Mouse (Mus musculus) limb, embryonic 14.5 days (tissue): ENCODE data around the gene Zc3h6. TPM values are rescaled to one million over a fixed set of nuclear protein-coding genes. Genes with fewer than 3 reads are reported as not detected.

ENCODE experiments used
- ATAC-seq: fragments of 200-750 bp; cut with Nextera tagmentation; 2 replicates; pipeline ENCODE4 v1.8.0; 2017; ENCODE audit warnings: low read depth, moderate number of reproducible peaks, moderate TSS enrichment; ENCODE audit not compliant: low FRiP score
- DNase-seq: peaks from one replicate; pipeline ENCODE4 v3.0.0-alpha.2; 2015; ENCODE audit warnings: low spot score
- H3K27ac ChIP-seq: fragments of 300-500 bp; sonication (generic); replicated peaks from 2 replicates; pipeline ENCODE4 v1.5.1; 2014; ENCODE audit warnings: low read depth, mild to moderate bottlenecking, low read length, moderate library complexity, mixed read lengths
- H3K27me3 ChIP-seq: fragments of 300-500 bp; sonication (generic); 2 replicates; pipeline ENCODE4 v1.6.1; 2014; ENCODE audit warnings: low read length, mixed read lengths; ENCODE audit not compliant: control insufficient read depth, insufficient read depth
- H3K36me3 ChIP-seq: fragments of 300-500 bp; sonication (generic); 2 replicates; pipeline ENCODE4 v1.6.1; 2014; ENCODE audit warnings: mild to moderate bottlenecking, low read length, moderate library complexity, mixed read lengths; ENCODE audit not compliant: control insufficient read depth, insufficient read depth
- H3K4me1 ChIP-seq: fragments of 300-500 bp; sonication (generic); 2 replicates; pipeline ENCODE4 v1.6.1; 2014; ENCODE audit warnings: antibody characterized with exemption, low read length, mixed read lengths; ENCODE audit not compliant: control insufficient read depth, insufficient read depth
- H3K4me2 ChIP-seq: fragments of 300-500 bp; sonication (generic); replicated peaks from 2 replicates; pipeline ENCODE4 v1.6.1; 2014; ENCODE audit warnings: low read depth, mild to moderate bottlenecking, low read length, moderate library complexity; ENCODE audit not compliant: severe bottlenecking
- H3K4me3 ChIP-seq: fragments of 300-500 bp; sonication (generic); replicated peaks from 2 replicates; pipeline ENCODE4 v1.5.1; 2014; ENCODE audit warnings: low read length
- H3K9ac ChIP-seq: fragments of 300-500 bp; sonication (generic); 2 replicates; pipeline ENCODE4 v1.6.1; 2014; ENCODE audit warnings: mild to moderate bottlenecking, low read depth, low read length, moderate library complexity; ENCODE audit not compliant: severe bottlenecking
- H3K9me3 ChIP-seq: fragments of 300-500 bp; sonication (generic); 2 replicates; pipeline ENCODE4 v1.6.1; 2016; ENCODE audit warnings: low read length; ENCODE audit not compliant: control insufficient read depth
- POLR2A ChIP-seq: fragments of 200-500 bp; IDR thresholded peaks from 2 replicates; pipeline ENCODE4 v1.8.0; 2012; ENCODE audit warnings: inconsistent platforms, mild to moderate bottlenecking, moderate library complexity, borderline replicate concordance; ENCODE audit not compliant: insufficient read depth, insufficient read length; ENCODE audit errors: extremely low read depth
- WGBS: fragments of 180-500 bp; shearing (Covaris S2); extraction: QIAGEN DNeasy Blood & Tissue Kit; methylation state at CpG from one replicate; pipeline ENCODE4 v1.1.7; 2014; 5-methylcytosine and 5-hydroxymethylcytosine counted together
- polyA plus RNA-seq, 2 experiments: library from polyadenylated mRNA; depleted of rRNA in 1 of 2; stranded (reverse) in 1 of 2; unstranded in 1 of 2; fragments of >200 nt; fragmentation: Nextera tagmentation in 1 of 2; extraction: Ambion mirVana in 1 of 2; gene quantifications; 2 replicates each; pipeline versions ENCODE4 v1.2.1 to v1.2.3; 2012 to 2014

Zc3h6 gene
- polyA plus RNA-seq, 2 experiments = 1.8 to 2.3 TPM

DNA sequence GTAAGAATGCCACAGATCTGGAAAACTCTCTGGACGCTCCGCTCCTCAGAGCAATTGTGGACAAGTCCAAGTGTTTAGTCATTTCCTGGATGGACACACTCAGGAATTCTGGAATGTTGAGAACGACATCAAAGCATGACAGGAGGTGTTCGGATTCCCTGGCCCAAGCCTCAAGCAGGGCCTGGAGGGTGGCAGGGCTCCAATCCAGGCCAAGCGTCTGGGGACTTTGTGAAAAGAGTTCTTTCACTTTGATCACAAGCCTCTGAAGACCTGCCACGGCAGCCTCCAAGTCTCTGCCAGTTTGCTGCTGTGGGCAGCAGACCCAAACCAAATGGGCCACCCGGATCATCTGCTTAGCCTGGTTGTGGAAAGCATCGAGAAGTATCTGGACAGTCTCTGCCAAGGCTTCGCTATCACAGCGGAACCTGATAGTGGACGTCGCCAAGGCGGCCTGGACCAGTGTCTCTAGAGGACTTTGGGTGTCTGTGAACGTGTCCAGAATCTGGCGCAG, 71.3 kb downstream of the Zc3h6 start:
- no peak for TF ChIP-seq POLR2A
- no peak overlapping the region for H3K27ac ChIP-seq
- peak overlapping the region; percentile 87 for H3K4me2 ChIP-seq
- H3K9ac ChIP-seq = peak overlapping the region; percentile 52
- ATAC-seq (no peak), DNase-seq (no peak)
- peak overlapping the region; percentile 41 for H3K4me3 ChIP-seq
- no peaks in the 10 kb centered on the region for H3K9me3 ChIP-seq
- peaks cover 8% of the 10 kb centered on the region; the same call in 1 of the 2 replicates for H3K4me1 ChIP-seq
- 28% methylated on average over 15 of the region's 15 CpGs for WGBS
- peaks cover 23% of the 10 kb centered on the region for H3K27me3 ChIP-seq
- no peaks in the 10 kb centered on the region for H3K36me3 ChIP-seq

DNA sequence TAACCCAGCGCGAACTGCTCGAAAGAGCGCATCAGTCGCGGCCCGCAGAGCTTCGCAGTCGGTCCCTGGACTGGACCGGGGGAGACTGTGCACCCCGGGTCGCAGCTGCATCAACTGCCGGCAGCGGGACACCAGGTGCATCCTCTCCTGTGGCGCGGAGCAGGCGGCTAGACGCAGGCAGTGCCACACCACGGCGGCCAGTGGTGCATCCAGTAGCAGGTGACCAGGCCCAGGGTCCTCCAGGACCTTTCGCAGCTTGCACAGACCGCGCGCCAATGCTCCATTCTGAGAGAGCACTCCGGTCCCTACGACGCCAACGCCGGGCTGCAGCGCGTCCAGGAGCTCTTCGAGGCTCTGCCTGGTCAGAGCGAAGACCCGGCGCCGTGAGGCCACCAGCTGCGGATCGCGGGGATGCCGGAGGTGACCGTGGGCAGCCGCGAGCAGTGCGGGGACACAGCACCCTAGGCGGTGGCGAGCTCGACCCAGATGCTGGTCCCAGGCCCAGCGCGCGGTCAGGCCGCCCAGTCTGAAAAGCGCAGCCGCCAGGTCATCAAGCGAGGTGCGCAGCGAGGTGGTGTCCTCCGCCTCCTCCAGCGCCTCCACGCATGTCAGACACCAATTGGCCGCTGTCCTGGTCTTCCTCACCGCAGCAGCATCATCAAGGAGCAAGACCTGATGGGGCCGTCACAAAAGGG, 71.9 kb downstream of the Zc3h6 start:
- Histone ChIP-seq H3K4me2 (peak overlapping the region; percentile 87), H3K36me3 (no peaks in the 10 kb centered on the region), H3K9ac (peak overlapping the region; percentile 52), H3K4me1 (peaks cover 8% of the 10 kb centered on the region; the same call in 1 of the 2 replicates), H3K4me3 (peak overlapping the region; percentile 41), H3K27ac (no peak overlapping the region), H3K27me3 (peaks cover 23% of the 10 kb centered on the region), H3K9me3 (no peaks in the 10 kb centered on the region)
- DNase-seq = no peak
- 3% methylated on average over 58 of the region's 62 CpGs for WGBS
- no peak for TF ChIP-seq POLR2A
- peak; percentile 47; the same call in 1 of the 2 replicates for ATAC-seq

DNA sequence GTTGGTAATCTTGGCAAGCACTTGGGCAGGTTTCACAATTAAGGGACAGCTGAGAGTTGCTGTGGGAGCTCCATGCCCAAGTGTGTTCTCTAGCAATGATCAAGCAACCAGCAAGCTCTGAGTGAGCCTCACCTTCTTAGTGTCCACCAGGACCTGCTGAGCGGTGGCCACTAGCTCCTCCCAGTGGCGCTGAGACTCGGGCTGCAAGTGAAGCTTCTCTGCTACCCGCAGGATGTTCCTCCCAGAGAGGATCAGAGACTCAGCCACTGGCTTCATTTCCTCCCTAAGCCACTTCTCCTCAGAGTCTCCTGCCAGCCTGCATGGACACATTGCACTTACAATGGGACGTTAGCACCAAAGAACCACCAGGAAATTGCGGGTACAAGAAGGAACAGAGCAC, 73.4 kb downstream of the Zc3h6 start:
- WGBS = 37% methylated on average over 6 of the region's 6 CpGs
- Histone ChIP-seq H3K36me3 (no peaks in the 10 kb centered on the region), H3K4me3 (no peak overlapping the region), H3K9ac (no peak overlapping the region), H3K27ac (no peak overlapping the region), H3K9me3 (no peaks in the 10 kb centered on the region), H3K4me2 (no peak overlapping the region), H3K27me3 (peaks cover 23% of the 10 kb centered on the region), H3K4me1 (peaks cover 8% of the 10 kb centered on the region; the same call in 1 of the 2 replicates)
- no peak for TF ChIP-seq POLR2A
- ATAC-seq (no peak), DNase-seq (no peak)

DNA sequence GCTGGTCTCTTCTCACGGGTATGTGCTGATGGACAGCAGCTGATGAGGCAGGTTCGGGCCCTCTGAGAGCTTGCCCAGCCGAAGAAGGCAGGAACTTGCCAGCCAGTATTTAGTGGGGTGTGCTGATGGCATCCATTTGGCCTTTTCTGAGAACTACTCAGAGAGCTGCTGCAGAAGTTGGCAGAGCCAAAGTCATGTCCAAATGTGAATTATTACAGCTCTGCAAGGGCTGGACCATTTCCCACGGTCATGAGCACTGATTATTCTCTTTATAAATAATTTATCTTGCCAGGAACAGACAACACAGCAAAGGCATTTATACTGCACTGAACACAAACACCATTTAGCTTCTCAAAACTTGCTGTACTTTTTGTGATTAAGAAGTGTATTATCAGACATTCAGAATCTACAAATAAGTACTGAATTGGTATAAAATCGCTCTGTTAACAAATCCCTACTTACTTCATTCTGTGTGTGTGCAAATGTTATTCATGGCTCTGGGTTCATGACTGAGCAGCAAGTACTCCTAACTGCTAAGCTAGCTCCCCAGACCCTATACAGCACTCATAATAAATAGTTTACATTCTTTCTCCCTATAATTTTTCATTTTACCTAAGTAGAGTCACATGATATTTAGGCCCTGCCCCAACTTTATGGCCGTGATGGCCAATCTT, 79.1 kb downstream of the Zc3h6 start:
- ATAC-seq (no peak), DNase-seq (no peak)
- no peaks in the 10 kb centered on the region for H3K27me3 ChIP-seq
- no peaks in the 10 kb centered on the region for H3K9me3 ChIP-seq
- H3K4me1 ChIP-seq = no peaks in the 10 kb centered on the region
- no peak overlapping the region for H3K4me3 ChIP-seq
- 75% methylated on average over 6 of the region's 6 CpGs for WGBS
- no peak overlapping the region for H3K4me2 ChIP-seq
- no peak for TF ChIP-seq POLR2A
- no peaks in the 10 kb centered on the region for H3K36me3 ChIP-seq
- no peak overlapping the region for H3K27ac ChIP-seq
- H3K9ac ChIP-seq = no peak overlapping the region

DNA sequence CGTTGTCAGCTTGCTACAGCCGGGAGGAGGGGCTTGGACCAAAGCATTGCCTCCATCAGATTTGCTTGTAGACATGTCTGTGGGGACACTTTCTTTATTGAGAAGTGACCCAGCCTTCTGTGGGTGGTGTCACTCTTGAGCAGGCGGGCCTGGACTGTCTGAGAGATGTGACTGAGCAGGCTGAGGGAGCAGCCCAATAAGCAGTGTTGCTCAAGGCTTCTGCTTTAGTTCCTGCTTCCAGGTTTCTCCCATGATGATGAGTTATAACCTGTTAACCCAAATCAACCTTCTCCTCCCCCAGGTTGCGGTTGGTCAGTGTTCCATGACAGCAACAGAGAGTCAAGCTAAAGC, 79.6 kb downstream of the Zc3h6 start:
- Histone ChIP-seq H3K4me1 (no peaks in the 10 kb centered on the region), H3K27me3 (no peaks in the 10 kb centered on the region), H3K9me3 (no peaks in the 10 kb centered on the region), H3K4me3 (no peak overlapping the region), H3K27ac (no peak overlapping the region), H3K4me2 (no peak overlapping the region), H3K9ac (no peak overlapping the region), H3K36me3 (no peaks in the 10 kb centered on the region)
- no peak for TF ChIP-seq POLR2A
- WGBS = 81% methylated on average over 4 of the region's 4 CpGs
- DNase-seq (no peak), ATAC-seq (no peak)
